Mouse (Mus musculus) gastrocnemius, adult 2 months (tissue): ENCODE results near the gene Trappc10. TPM values are rescaled to one million over a fixed set of nuclear protein-coding genes. Genes with fewer than 3 reads are reported as not detected.
A peak's percentile ranks its signal among the peaks of the same experiment; 100 is the strongest.

ENCODE experiments used
- DNase-seq: peaks from one replicate; pipeline ENCODE4 v3.0.0; 2022
- H3K27ac ChIP-seq: fragments of 200-600 bp; 2 replicates; pipeline ENCODE4 v1.8.1; 2022; ENCODE audit warnings: mild to moderate bottlenecking
- H3K4me3 ChIP-seq: fragments of 200-600 bp; 2 replicates; pipeline ENCODE4 v1.8.1; 2022; ENCODE audit warnings: mild to moderate bottlenecking, moderate library complexity
- CTCF ChIP-seq: fragments of 200-600 bp; IDR thresholded peaks from 2 replicates; pipeline ENCODE4 v1.8.1; 2022; ENCODE audit warnings: antibody characterized with exemption, mild to moderate bottlenecking, moderate library complexity
- intact Hi-C: fragments of 180-260 bp; cut with DNase I; formaldehyde crosslinking; loops from one replicate; pipeline ENCODE4 v1.15.1; 2025
- total RNA-seq, 2 experiments: library from RNA; stranded (reverse); gene quantifications; 2 replicates each; pipeline ENCODE4 v1.2.3; 2021

Trappc10 gene
- total RNA-seq, 2 experiments from 2014 or later: 37.9 to 40.1 TPM

GRCm38 (mm10) chr10:78139572-78140250, 104.7 kb downstream of the Trappc10 start:
- intact Hi-C loops: no loop called here
- Histone ChIP-seq H3K4me3 (no peak overlapping the region), H3K27ac (peak overlapping the region; percentile 73)
- DNase-seq: no peak
- no peak for TF ChIP-seq CTCF

- TF ChIP-seq CTCF: no peak
- Histone ChIP-seq H3K4me3 (peak overlapping the region; percentile 37; the same call in 1 of the 2 replicates), H3K27ac (peak overlapping the region; percentile 73)
- intact Hi-C loops: no loop called here
- peak; percentile 51 for DNase-seq
Measured at GRCm38 (mm10) chr10:78138812-78139523, 105.5 kb downstream of the Trappc10 start.

- Histone ChIP-seq H3K27ac (no peak overlapping the region), H3K4me3 (no peak overlapping the region)
- intact Hi-C loops: no loop called here
- no peak for TF ChIP-seq CTCF
- DNase-seq: no peak
Measured at GRCm38 (mm10) chr10:78137191-78137590, 107.2 kb downstream of the Trappc10 start.

Other genes starting within 250 kb of the Trappc10 start
- 1 to 10 TPM; 6.0 to 6.5 TPM for gene Pfkl, start 234.6 kb downstream of the Trappc10 start, total RNA-seq
- not detected for gene Dnmt3l, start 202.7 kb downstream of the Trappc10 start, total RNA-seq
- gene Aire, start 201.0 kb downstream of the Trappc10 start, total RNA-seq: not detected
- gene Icosl, start 175.3 kb downstream of the Trappc10 start, total RNA-seq: 1 to 10 TPM; 1.3 to 1.8 TPM
- gene D10Jhu81e, start 74.9 kb downstream of the Trappc10 start, total RNA-seq: 100 to 1,000 TPM; 231 to 289 TPM
- 10 to 100 TPM; 10.7 to 11.0 TPM for gene Pwp2, start 59.5 kb downstream of the Trappc10 start, total RNA-seq
- gene Agpat3, start 107.8 kb upstream of the Trappc10 start, total RNA-seq: 100 to 1,000 TPM; 108 to 135 TPM
- gene Rrp1, start 168.4 kb upstream of the Trappc10 start, total RNA-seq: 10 to 100 TPM; 63.5 to 66.4 TPM
- gene Cstb, start 181.0 kb upstream of the Trappc10 start, total RNA-seq: 10 to 100 TPM; 11.9 to 15.3 TPM
- gene Pdxk, start 220.3 kb upstream of the Trappc10 start, total RNA-seq: 10 to 100 TPM in 1 of 2 experiments, 1 to 10 TPM in 1; 5.1 to 10.4 TPM